Mouse (Mus musculus): Measurements from ENCODE around the gene B4galnt4.

- TF ChIP-seq CTCF (IDR thresholded peaks at IDR 0.05; ENCODE audit: insufficient read depth, low read depth, low read length) = no peak
- no peak for TF ChIP-seq POLR2A (IDR thresholded peaks at IDR 0.05; ENCODE audit: insufficient read depth, low read depth, low read length)
Observed at GRCm38 (mm10) chr7:141039386-141040107, 21.4 kb upstream of the B4galnt4 start.
